Mouse (Mus musculus) c-Kit-positive CD71-positive TER-119-positive erythroid progenitor cells, embryonic 14.5 days (primary cell): ENCODE results near the gene Ttc7b.

Experiments used
- DNase-seq: peaks from one replicate; pipeline ENCODE4 v3.0.0-alpha.2; 2013; ENCODE audit warnings: low spot score

Gene Ttc7b

DNA sequence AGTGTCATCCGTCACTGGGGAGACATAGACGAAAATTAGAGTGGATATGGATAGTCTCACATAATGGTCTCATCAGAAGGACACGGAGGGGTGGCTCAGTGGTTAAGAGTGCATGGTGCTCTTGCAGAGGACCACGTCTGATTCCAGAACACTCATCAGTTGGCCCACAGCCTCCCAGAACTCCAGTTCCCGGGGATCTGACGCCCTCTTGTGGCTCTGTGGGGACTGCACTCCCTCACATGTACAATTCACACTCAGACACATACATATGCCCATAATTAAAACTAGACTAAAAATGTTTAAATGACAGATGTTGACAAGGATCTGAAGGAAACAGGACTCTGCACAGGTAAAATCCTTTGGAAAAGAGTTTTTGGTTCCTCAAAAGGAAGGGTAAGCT lies 34.4 kb downstream of the Ttc7b start:
- no peak for DNase-seq

DNA sequence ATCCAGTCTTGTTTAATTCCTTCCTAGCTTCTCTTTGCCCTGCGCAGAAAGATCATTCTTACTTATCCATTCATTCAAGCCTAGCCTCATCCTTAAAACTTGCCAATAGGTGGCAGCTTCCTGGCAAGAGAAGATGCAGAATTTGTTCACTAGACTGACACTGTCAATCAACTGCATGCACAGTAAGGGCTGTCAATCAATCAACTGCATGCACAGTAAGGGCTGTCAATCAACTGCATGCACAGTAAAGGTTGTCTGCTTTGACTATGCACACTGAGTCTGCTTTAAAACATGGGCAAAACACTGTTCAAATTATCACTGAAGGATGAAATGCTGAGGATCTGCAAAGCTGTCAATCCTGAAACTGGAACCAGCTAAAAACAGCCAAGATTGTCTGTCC lies 37.6 kb downstream of the Ttc7b start:
- no peak for DNase-seq

DNA sequence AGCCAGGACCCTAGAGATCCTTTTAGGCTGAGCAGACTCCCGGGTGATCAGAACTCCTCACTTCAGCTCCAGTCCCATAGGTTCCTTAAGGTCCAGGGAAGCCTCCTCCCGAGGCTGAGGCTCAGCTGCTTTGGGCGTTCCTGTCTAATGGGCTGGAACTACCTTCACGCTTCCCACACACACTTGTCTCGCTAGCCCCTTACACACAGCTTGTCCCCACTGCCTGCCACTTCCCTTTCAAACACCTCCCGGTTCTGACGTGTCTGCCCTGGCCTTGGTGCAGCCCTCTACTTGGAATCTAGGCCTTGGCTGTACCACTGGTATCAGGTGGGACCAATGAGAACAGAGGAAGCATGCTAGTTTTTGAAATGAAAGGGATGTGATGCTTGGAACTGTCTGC lies 38.4 kb downstream of the Ttc7b start:
- no peak for DNase-seq

GRCm38 (mm10) chr12:100481443-100482026 lies 39.1 kb downstream of the Ttc7b start:
- DNase-seq, result no peak

DNA sequence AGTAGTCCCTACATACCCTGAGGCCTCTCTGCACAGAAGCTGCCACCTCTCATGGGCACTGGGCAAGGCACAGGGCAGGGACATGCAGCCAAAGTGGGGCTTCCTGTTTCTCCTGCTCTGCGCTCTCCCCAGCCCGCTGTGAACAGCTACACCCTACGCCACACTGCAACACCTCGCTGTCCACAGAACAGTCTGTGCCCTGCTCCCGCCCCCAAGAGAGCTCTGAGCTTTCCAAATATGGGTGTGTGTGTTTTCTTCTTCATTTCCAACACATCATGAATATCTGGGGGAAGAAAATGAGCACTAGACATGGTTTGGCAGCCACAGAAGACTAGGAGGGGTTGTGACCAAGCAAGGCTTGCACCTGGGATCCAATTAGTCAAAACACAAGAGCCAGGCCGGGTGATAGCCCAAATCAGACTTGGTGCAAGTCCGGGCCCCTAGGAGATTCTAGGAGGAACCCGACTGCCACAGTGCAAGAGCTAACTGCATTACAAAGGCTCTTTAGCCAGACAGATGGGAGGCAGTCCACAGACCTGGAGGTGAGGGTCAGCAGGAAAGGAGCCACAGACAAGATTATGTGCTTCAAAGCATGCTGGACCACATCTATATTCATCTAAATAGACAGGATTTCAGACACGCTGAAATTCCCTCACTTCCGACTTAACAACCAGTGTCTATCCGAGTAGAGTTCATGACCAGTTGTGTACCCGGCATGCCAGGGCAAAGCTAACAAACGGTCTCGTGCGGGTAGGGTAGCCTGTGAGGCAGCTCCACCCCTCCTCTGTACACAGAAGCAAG lies 39.8 kb downstream of the Ttc7b start:
- DNase-seq, result no peak

DNA sequence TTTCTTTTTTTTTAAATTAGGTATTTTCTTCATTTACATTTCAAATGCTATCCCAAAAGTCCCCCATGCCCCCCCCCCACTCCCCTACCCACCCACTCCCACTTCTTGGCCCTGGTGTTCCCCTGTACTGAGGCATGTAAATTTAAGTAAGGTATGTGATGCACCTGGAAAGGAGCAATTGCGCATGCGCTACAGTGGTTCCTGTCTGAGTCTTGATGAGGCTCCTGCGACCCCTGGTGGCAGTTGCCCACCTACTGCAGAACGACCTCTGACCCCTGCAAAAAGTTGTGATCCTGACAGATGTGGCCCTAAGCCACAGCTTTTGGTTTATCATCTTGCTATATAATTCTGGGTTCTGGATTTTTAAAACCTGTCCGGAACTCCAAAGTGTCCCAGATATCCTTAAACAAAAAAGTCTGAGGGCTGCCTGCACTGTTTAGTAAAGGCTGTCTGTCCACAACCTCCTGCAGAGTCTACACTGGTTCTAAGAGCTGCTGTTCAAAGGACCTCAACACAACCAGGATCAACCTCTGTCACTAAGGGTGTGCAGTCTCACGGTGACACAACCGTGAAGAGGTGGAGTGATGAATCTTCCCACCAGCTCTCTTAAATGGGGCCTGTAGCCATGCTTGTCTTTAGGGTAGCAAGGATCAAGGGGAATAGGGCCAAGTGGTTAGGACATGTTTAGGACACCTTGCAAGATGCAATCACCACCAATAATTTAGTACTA lies 40.6 kb downstream of the Ttc7b start:
- peak; percentile 47 for DNase-seq

DNA sequence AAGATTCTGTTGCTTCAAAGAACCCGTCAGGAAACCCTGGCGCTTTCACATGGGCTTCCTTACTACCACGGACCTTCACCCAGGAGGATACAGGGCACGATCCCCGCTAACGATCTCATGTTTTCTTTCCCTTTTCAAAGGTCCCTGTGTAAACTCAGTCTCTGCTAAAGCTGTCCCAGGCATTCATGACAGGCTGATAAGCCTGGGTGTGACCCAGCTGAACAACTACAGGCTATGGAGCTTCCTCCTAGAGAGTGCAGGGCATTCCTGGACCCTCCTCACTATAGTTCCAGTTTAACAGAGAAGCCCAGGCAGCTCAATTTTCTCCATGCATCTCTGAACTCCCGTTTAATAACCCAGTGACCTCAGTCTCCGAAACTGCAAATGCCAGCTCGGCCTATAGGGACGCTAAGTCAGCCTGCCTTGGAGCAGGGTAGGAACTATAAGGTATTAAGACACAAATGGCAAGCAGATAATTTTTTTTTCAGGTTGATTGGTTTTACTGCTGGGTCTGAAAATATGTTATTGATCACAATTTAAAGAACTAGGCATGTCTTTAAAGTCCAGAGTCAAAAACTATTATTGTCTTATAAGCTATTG lies 41.3 kb downstream of the Ttc7b start:
- DNase-seq, result no peak

- DNase-seq, result no peak
Measured at GRCm38 (mm10) chr12:100478615-100479014, 42.0 kb downstream of the Ttc7b start.

DNA sequence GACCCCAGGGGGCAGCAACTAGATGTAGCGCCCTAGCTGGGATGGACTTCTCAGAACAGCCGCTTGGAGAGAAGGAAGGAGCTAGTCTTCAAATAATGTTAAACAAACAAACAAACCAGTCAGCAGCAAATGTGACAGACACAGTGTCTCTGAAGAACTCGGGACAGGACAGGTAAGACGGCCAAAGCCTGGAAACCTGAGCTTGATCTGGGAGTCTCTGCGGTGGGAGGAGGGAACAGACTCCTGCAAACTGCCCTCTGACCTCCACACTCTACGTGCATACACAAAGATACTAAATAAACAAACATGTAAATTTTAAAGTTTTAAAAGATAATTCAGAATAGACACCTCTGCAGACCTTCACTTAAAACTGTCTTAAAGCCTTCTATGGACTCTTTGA lies 42.5 kb downstream of the Ttc7b start:
- no peak for DNase-seq

DNA sequence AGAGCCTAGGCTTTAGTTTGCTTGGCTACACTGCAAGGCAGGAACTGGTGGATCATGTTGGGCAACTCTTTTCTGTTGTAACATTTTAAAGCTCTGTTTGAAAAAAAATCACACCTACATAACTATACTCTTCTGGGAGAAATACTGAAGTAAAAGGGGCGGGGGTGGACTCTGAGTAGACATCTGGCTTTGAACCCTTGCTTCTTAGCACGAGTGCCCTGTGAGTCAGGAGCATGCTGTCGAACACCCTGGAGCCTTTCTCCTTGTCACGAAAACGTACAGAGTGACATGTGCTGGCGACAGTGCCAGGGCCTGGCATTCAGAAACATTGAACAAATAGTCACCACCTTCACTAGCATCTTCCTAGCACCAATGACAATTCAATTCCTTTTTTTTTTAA lies 43.2 kb downstream of the Ttc7b start:
- DNase-seq, result no peak

- no peak for DNase-seq
Measured at GRCm38 (mm10) chr12:100476351-100476750, 44.3 kb downstream of the Ttc7b start.

DNA sequence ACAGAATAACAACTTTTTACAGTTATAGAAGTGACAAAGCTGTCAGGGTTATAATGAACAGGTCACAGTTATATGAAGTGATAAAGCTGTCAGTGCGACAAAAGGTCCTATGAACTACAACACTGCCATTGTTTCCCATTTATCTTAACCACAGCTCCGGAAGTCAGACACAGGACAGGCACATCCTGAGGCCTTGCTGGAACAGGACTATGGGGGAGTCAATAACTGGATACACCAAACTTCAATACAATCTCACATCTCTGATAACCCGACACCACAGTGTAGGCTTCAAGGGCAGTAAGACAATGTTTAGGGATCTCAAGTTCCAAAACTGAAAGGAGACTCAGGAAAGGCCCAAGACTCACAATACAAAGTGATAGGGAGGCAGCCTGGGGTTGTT lies 45.1 kb downstream of the Ttc7b start:
- no peak for DNase-seq

GRCm38 (mm10) chr12:100474661-100475321 lies 45.8 kb downstream of the Ttc7b start:
- no peak for DNase-seq

- DNase-seq, result no peak
Measured at GRCm38 (mm10) chr12:100470295-100470694, 50.3 kb downstream of the Ttc7b start.

DNA sequence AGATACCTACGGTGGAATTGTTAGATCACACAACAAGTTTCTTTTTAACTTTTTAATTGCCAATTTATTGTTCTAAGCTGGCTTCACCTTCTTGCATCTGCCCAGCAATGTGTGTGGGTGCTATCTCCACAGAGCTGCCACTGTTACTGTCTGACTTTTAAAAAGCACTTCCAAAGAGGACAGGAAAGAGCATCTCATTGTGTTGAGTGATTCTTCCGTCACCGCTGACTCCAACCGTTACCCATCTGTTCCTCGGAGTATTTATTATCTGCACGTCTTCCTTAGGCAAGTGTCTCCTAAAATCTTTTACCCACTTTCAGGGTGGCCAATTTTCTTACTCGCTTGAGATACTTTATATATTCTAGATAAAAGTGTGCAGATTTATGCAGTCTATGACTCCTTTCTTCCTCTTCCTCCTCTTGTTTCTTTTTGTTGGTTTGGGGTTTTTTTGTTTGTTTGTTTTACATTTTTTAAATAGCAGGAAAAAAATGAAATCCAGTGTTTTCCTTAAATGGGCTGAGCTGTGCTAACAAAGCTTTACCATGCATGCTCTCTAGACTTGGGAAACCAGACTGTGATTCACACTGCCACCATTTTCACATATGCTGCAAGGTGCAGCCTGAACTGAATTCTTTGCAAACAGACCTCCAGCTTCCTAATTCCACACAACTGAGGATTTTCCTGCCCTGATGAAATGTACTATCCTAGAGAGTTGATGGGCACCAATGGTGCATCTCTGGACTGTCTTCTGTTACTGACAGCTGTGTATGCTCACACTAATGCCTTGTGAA lies 50.9 kb downstream of the Ttc7b start:
- DNase-seq, result no peak

GRCm38 (mm10) chr12:100465101-100465715 lies 55.4 kb downstream of the Ttc7b start:
- no peak for DNase-seq

DNA sequence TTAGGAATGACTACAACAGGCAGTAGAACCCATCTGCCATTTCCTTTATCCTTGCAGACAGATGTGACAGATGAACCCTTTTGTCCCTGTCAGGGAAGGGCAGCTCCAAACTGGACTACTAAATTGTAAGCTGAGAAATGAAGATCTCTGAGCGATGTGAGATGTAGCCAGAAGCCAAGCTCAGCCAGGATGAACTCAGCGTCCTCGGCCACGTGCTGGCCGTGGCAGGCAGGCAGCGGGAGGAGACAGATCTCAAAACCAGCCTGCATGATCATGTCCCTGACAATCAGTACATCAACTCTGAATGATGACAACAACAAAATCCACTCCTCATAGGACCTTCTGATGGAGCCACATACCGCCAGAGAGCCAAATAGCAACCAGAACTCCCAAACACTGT lies 62.9 kb downstream of the Ttc7b start:
- DNase-seq, result no peak

DNA sequence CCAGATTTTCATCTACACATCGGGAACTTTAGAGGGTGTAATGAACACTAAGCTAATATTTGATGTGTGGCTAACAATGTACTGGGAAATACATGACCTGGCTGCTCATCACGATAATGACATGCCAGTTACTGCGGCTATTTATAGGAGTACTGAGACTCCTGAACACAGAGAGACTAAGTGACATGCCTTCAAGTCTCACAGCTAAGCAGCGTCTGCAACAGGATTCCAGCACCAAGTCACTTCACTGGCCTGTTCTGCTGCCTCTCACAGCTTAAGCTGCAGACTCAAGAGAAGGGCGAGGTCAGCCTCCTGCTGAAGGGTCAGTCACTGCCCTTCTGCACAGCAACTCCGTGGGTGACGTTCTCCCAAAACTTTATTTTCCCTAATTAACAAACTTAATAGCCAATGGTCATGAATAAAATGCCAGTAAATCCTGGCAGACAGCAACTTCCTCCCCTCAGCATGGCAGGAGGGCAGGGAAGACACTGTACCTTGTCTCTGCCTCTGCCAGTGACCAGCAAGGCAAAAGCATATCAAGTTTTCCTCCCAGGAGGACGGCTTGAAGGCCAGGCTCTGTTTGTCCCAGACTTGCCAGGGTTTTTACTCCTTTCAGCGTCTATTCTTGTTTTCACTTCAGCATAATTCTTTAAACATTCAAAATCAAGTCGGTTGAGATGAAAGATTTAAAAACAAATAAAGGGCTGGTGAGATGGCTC lies 64.2 kb downstream of the Ttc7b start:
- DNase-seq, result no peak

GRCm38 (mm10) chr12:100455453-100455852 lies 65.2 kb downstream of the Ttc7b start:
- no peak for DNase-seq

DNA sequence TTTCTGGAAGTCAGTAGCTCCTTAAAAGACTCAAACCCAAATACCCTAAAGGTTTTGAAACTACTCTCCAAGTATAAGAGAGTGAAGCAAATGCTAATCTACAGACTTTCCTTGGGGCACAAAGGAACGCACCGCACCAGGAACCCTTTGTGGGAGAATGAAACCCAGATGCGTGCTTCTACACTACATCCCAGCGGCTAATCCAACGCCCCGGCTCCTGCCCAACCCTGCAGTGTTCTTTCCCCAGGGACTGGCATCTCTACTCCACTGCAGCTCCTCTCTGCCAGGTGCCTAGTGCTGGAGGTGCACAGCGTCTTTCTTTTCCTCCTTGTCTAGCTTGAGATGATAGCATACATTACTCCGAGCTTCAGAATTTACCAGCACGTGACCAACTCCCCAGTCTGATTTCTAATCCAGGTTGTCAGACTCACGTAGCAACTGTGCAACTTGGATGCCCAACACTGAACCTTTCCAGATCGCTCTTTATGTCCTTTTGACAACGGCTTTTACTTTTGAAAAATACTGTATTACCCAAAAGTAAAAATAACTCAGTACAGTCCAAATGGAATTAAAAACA lies 72.8 kb downstream of the Ttc7b start:
- no peak for DNase-seq
